Mouse (Mus musculus) 416B (cell line): ENCODE data around the gene Izumo2.
"Not testable (repeated sequence)": the region's sequence is repeated elsewhere in the genome, so short reads cannot be mapped to it uniquely, and the experiment has no call there.

ENCODE experiments used
- DNase-seq: peaks from one replicate; pipeline ENCODE4 v3.0.0; 2011; ENCODE audit warnings: low read depth

Izumo2 gene

GRCm38 (mm10) chr7:44697980-44698379 lies 10.6 kb upstream of the Izumo2 start:
- DNase-seq = peak; percentile 71

- peak; percentile 59 for DNase-seq
Observed at GRCm38 (mm10) chr7:44701921-44702320, 6.6 kb upstream of the Izumo2 start.

GRCm38 (mm10) chr7:44702985-44703384 lies 5.6 kb upstream of the Izumo2 start:
- no peak for DNase-seq

- DNase-seq = peak; percentile 65
Observed at GRCm38 (mm10) chr7:44704363-44704762, 4.2 kb upstream of the Izumo2 start.

- DNase-seq = no peak
Observed at GRCm38 (mm10) chr7:44705086-44705485, 3.5 kb upstream of the Izumo2 start.

GRCm38 (mm10) chr7:44706322-44706721 lies 2.2 kb upstream of the Izumo2 start:
- no peak for DNase-seq

GRCm38 (mm10) chr7:44707169-44707675 lies 1.3 kb upstream of the Izumo2 start:
- no peak for DNase-seq

GRCm38 (mm10) chr7:44708093-44708492 lies 449 bp upstream of the Izumo2 start:
- not testable (repeated sequence) for DNase-seq

- DNase-seq = no peak
Observed at GRCm38 (mm10) chr7:44709881-44710280, 1.3 kb downstream of the Izumo2 start.

GRCm38 (mm10) chr7:44722058-44722457 lies 13.5 kb downstream of the Izumo2 start:
- DNase-seq = no peak

GRCm38 (mm10) chr7:44724316-44724715 lies 15.8 kb downstream of the Izumo2 start:
- peak; percentile 73 for DNase-seq

GRCm38 (mm10) chr7:44726343-44726742 lies 17.8 kb downstream of the Izumo2 start:
- DNase-seq = peak; percentile 23

GRCm38 (mm10) chr7:44727151-44727550 lies 18.6 kb downstream of the Izumo2 start:
- no peak for DNase-seq

GRCm38 (mm10) chr7:44728082-44728975 lies 19.8 kb downstream of the Izumo2 start:
- DNase-seq = no peak

- DNase-seq = no peak
Observed at GRCm38 (mm10) chr7:44733723-44734122, 25.2 kb downstream of the Izumo2 start.

GRCm38 (mm10) chr7:44741361-44741760 lies 32.8 kb downstream of the Izumo2 start:
- peak; percentile 98 for DNase-seq

- DNase-seq = no peak
Observed at GRCm38 (mm10) chr7:44744270-44744669, 35.7 kb downstream of the Izumo2 start.

GRCm38 (mm10) chr7:44745076-44745475 lies 36.5 kb downstream of the Izumo2 start:
- DNase-seq = peak; percentile 86

GRCm38 (mm10) chr7:44747115-44747514 lies 38.6 kb downstream of the Izumo2 start:
- no peak for DNase-seq

- peak; percentile 99 for DNase-seq
Observed at GRCm38 (mm10) chr7:44748101-44749044, 39.8 kb downstream of the Izumo2 start, which contains the start of gene Vrk3. TSS of gene Vrk3 (plus strand) at chr7:44748413.

GRCm38 (mm10) chr7:44750950-44751349 lies 42.4 kb downstream of the Izumo2 start, which contains the start of gene Zfp473:
TSS of gene Zfp473 (minus strand) at chr7:44751050.
- not testable (repeated sequence) for DNase-seq

- no peak for DNase-seq
Observed at GRCm38 (mm10) chr7:44757164-44757563, 48.6 kb downstream of the Izumo2 start.
